ENCODE assay signal across 26 mouse cellular contexts in genomic region chr17:9743342-9743741, GRCm38 (mm10).
"Had no signal": no experiment of that assay in that cellular context is flagged by ENCODE, and none has a peak within 500 bp of the region (broad histone marks: within the 10 kb centered on the region; RNA-seq: fewer than 3 reads in every experiment).

No protein-coding gene starts in this region.

- H3K4me3 ChIP-seq: gastrocnemius, adult 2 months; heart, embryonic 10.5 days; heart, embryonic 13.5 days; heart, embryonic 15.5 days; hindbrain, embryonic 13.5 days; hindbrain, embryonic 15.5 days; kidney, embryonic 15.5 days; limb, embryonic 13.5 days; limb, embryonic 15.5 days; liver, embryonic 12.5 days had no signal

- DNase-seq: gastrocnemius, adult 2 months; gastrocnemius, postnatal 10 days; gastrocnemius, postnatal 25 days; heart, adult 18-20 months; heart, postnatal 14 days; heart, postnatal 36 days; kidney, adult 11 months; kidney, adult 2 months; kidney, adult 9 months; kidney, postnatal 14 days; kidney, postnatal 36 days; layer of hippocampus, adult 9-11 months; layer of hippocampus, postnatal 36 days; left cerebral cortex, postnatal 4 days had no signal

- H3K4me2 ChIP-seq: heart, embryonic 13.5 days; heart, embryonic 15.5 days; hindbrain, embryonic 13.5 days; hindbrain, embryonic 15.5 days; kidney, embryonic 15.5 days; limb, embryonic 13.5 days; limb, embryonic 15.5 days; liver, embryonic 12.5 days had no signal

- H3K9ac ChIP-seq: heart, embryonic 13.5 days; heart, embryonic 15.5 days; hindbrain, embryonic 13.5 days; hindbrain, embryonic 15.5 days; kidney, embryonic 15.5 days; limb, embryonic 13.5 days; limb, embryonic 15.5 days; liver, embryonic 12.5 days had no signal

- H3K27ac ChIP-seq: gastrocnemius, adult 2 months; heart, embryonic 10.5 days; heart, embryonic 13.5 days; heart, embryonic 15.5 days; hindbrain, embryonic 13.5 days; hindbrain, embryonic 15.5 days; hindbrain, postnatal 0 days; kidney, embryonic 15.5 days; kidney, postnatal 0 days; limb, embryonic 13.5 days; limb, embryonic 15.5 days; liver, embryonic 12.5 days had no signal

- H3K36me3 ChIP-seq: heart, embryonic 10.5 days; heart, embryonic 13.5 days; heart, embryonic 15.5 days; hindbrain, embryonic 13.5 days; hindbrain, embryonic 15.5 days; kidney, embryonic 15.5 days; limb, embryonic 13.5 days; limb, embryonic 15.5 days; liver, embryonic 12.5 days had no signal

- H3K4me1 ChIP-seq: heart, embryonic 10.5 days; heart, embryonic 13.5 days; heart, embryonic 15.5 days; hindbrain, embryonic 13.5 days; hindbrain, embryonic 15.5 days; kidney, embryonic 15.5 days; limb, embryonic 13.5 days; limb, embryonic 15.5 days; liver, embryonic 12.5 days had no signal

- H3K27me3 ChIP-seq: heart, embryonic 13.5 days; heart, embryonic 15.5 days; hindbrain, embryonic 13.5 days; hindbrain, embryonic 15.5 days; kidney, embryonic 15.5 days; limb, embryonic 15.5 days; liver, embryonic 12.5 days had no signal

- ATAC-seq: hindbrain, postnatal 0 days; intestine, embryonic 16.5 days; liver, embryonic 12.5 days had no signal

- H3K9me3 ChIP-seq: heart, embryonic 10.5 days; heart, embryonic 13.5 days; heart, embryonic 15.5 days; hindbrain, embryonic 13.5 days; hindbrain, embryonic 15.5 days; kidney, embryonic 15.5 days; limb, embryonic 13.5 days; limb, embryonic 15.5 days; liver, embryonic 12.5 days had no signal
